Mouse (Mus musculus) limb, embryonic 10.5 days (tissue): ENCODE data around the gene Hspa1l. TPM values are rescaled to one million over a fixed set of nuclear protein-coding genes. Genes with fewer than 3 reads are reported as not detected.

ENCODE experiments used
- DNase-seq: peaks from one replicate; pipeline ENCODE4 v3.0.0-alpha.2; 2017; ENCODE audit warnings: low spot score
- H3K27ac ChIP-seq: fragments of 300-500 bp; sonication (generic); 2 replicates; pipeline ENCODE4 v1.5.1; 2016; ENCODE audit warnings: mild to moderate bottlenecking
- H3K27me3 ChIP-seq: fragments of 300-500 bp; sonication (generic); 2 replicates; pipeline ENCODE4 v1.6.1; 2016; ENCODE audit warnings: low read depth, mild to moderate bottlenecking; ENCODE audit not compliant: poor library complexity, severe bottlenecking
- H3K36me3 ChIP-seq: fragments of 300-500 bp; sonication (generic); 2 replicates; pipeline ENCODE4 v1.6.1; 2016; ENCODE audit warnings: mild to moderate bottlenecking, moderate library complexity
- H3K4me1 ChIP-seq: fragments of 300-500 bp; sonication (generic); 2 replicates; pipeline ENCODE4 v1.6.1; 2016
- H3K4me3 ChIP-seq: fragments of 300-500 bp; sonication (generic); 2 replicates; pipeline ENCODE4 v1.5.1; 2016; ENCODE audit warnings: mild to moderate bottlenecking, moderate library complexity
- H3K9me3 ChIP-seq: fragments of 300-500 bp; sonication (generic); replicated peaks from 2 replicates; pipeline ENCODE4 v1.6.1; 2016; ENCODE audit warnings: mild to moderate bottlenecking
- WGBS: fragments of 180-500 bp; shearing (Covaris S2); methylation state at CpG from one replicate; pipeline ENCODE4 v1.1.7; 2016; 5-methylcytosine and 5-hydroxymethylcytosine counted together
- polyA plus RNA-seq: library from polyadenylated mRNA; unstranded; fragments of >200 nt; fragmentation: Nextera tagmentation; extraction: Ambion mirVana; gene quantifications from 2 replicates; pipeline ENCODE4 v1.2.1, GENCODE M21; 2016

Gene Hspa1l
- polyA plus RNA-seq, 1 experiment from 2014 or later: 0.85 TPM

GRCm38 (mm10) chr17:35020551-35020950 lies 48.0 kb downstream of the Hspa1l start:
- whole genome bisulfite sequencing: 87% methylated on average over 8 of the region's 8 CpGs
- DNase-seq: peak; percentile 28

GRCm38 (mm10) chr17:35021163-35021808 lies 48.8 kb downstream of the Hspa1l start:
- Histone ChIP-seq H3K27me3 (no peaks in the 10 kb centered on the region), H3K9me3 (no peaks in the 10 kb centered on the region), H3K4me3 (peak overlapping the region; percentile 30), H3K36me3 (peaks cover 21% of the 10 kb centered on the region), H3K27ac (peak overlapping the region; percentile 71), H3K4me1 (peaks cover 35% of the 10 kb centered on the region)
- WGBS: 19% methylated on average over 17 of the region's 17 CpGs
- peak; percentile 95 for DNase-seq

More at GRCm38 (mm10) chr17:35020551-35020950, 48.0 kb downstream of the Hspa1l start:
- Histone ChIP-seq H3K9me3 (no peaks in the 10 kb centered on the region), H3K27ac (no peak overlapping the region), H3K4me1 (peaks cover 32% of the 10 kb centered on the region), H3K27me3 (no peaks in the 10 kb centered on the region), H3K36me3 (peaks cover 29% of the 10 kb centered on the region), H3K4me3 (no peak overlapping the region)

GRCm38 (mm10) chr17:35021842-35022477 lies 49.5 kb downstream of the Hspa1l start:
- Histone ChIP-seq H3K27ac (0 out of 2 replicates have a peak overlapping the region, but pooled peaks have one; percentile 21), H3K9me3 (no peaks in the 10 kb centered on the region), H3K27me3 (no peaks in the 10 kb centered on the region), H3K4me3 (no peak overlapping the region; the same call in 1 of the 2 replicates), H3K36me3 (peaks cover 15% of the 10 kb centered on the region), H3K4me1 (peaks cover 39% of the 10 kb centered on the region)
- 76% methylated on average over 6 of the region's 6 CpGs for WGBS
- DNase-seq: peak; percentile 27

- WGBS: 96% methylated on average over 8 of the region's 8 CpGs
- Histone ChIP-seq H3K27me3 (no peaks in the 10 kb centered on the region), H3K36me3 (peaks cover 8% of the 10 kb centered on the region), H3K27ac (peak overlapping the region; percentile 21; the same call in 1 of the 2 replicates), H3K4me1 (peaks cover 45% of the 10 kb centered on the region), H3K9me3 (no peaks in the 10 kb centered on the region), H3K4me3 (no peak overlapping the region)
- peak; percentile 28 for DNase-seq
Measured at GRCm38 (mm10) chr17:35022541-35023060, 50.1 kb downstream of the Hspa1l start.

- Histone ChIP-seq H3K9me3 (no peaks in the 10 kb centered on the region), H3K4me1 (peaks cover 46% of the 10 kb centered on the region), H3K27ac (peak overlapping the region; percentile 69; the same call in 1 of the 2 replicates), H3K4me3 (no peak overlapping the region), H3K36me3 (peaks cover 3% of the 10 kb centered on the region), H3K27me3 (no peaks in the 10 kb centered on the region)
- DNase-seq: no peak
- WGBS: 83% methylated on average over 5 of the region's 5 CpGs
Measured at GRCm38 (mm10) chr17:35023221-35023620, 50.7 kb downstream of the Hspa1l start.

- WGBS: 78% methylated on average over 4 of the region's 4 CpGs
- Histone ChIP-seq H3K9me3 (no peaks in the 10 kb centered on the region), H3K27ac (peak overlapping the region; percentile 69), H3K4me3 (0 out of 2 replicates have a peak overlapping the region, but pooled peaks have one; percentile 4), H3K4me1 (peaks cover 46% of the 10 kb centered on the region), H3K36me3 (no peaks in the 10 kb centered on the region), H3K27me3 (no peaks in the 10 kb centered on the region)
- DNase-seq: peak; percentile 29
Measured at GRCm38 (mm10) chr17:35023756-35024155, 51.3 kb downstream of the Hspa1l start.

GRCm38 (mm10) chr17:35024261-35024660 lies 51.8 kb downstream of the Hspa1l start:
- peak; percentile 28 for DNase-seq
- Histone ChIP-seq H3K27me3 (no peaks in the 10 kb centered on the region), H3K4me3 (no peak overlapping the region), H3K27ac (peak overlapping the region; percentile 69), H3K9me3 (no peaks in the 10 kb centered on the region), H3K4me1 (peaks cover 51% of the 10 kb centered on the region), H3K36me3 (no peaks in the 10 kb centered on the region)
- WGBS: 73% methylated on average over 13 of the region's 13 CpGs

- DNase-seq: no peak
- H3K4me3 ChIP-seq: no peak overlapping the region
Measured at GRCm38 (mm10) chr17:35024691-35025488, 52.4 kb downstream of the Hspa1l start.

GRCm38 (mm10) chr17:35026206-35026605 lies 53.7 kb downstream of the Hspa1l start:
- 88% methylated on average over 5 of the region's 5 CpGs for WGBS
- 0 out of 2 replicates have a peak overlapping the region, but pooled peaks have one; percentile 71 for H3K27ac ChIP-seq

More at GRCm38 (mm10) chr17:35024691-35025488, 52.4 kb downstream of the Hspa1l start:
- Histone ChIP-seq H3K4me1 (peaks cover 58% of the 10 kb centered on the region), H3K36me3 (no peaks in the 10 kb centered on the region), H3K9me3 (no peaks in the 10 kb centered on the region), H3K27me3 (no peaks in the 10 kb centered on the region), H3K27ac (peak overlapping the region; percentile 69)
- WGBS: 64% methylated on average over 10 of the region's 10 CpGs

GRCm38 (mm10) chr17:35027277-35028068 lies 55.0 kb downstream of the Hspa1l start, which contains the start of gene Sapcd1:
Gene Sapcd1, minus strand, starts transcription at chr17:35028016.
- Histone ChIP-seq H3K4me3 (peak within 1 kb of the TSS; percentile 11; the same call in 1 of the 2 replicates), H3K9me3 (no peaks in the 10 kb centered on the region), H3K36me3 (no peaks in the 10 kb centered on the region), H3K4me1 (peaks cover 53% of the 10 kb centered on the region), H3K27me3 (peaks cover 4% of the 10 kb centered on the region; the same call in 1 of the 2 replicates), H3K27ac (peak within 1 kb of the TSS; percentile 71)
- peak; percentile 46 for DNase-seq
- 44% methylated on average over 13 of the region's 13 CpGs for WGBS

More at GRCm38 (mm10) chr17:35026206-35026605, 53.7 kb downstream of the Hspa1l start:
- Histone ChIP-seq H3K4me1 (peaks cover 63% of the 10 kb centered on the region), H3K4me3 (no peak overlapping the region), H3K9me3 (no peaks in the 10 kb centered on the region), H3K36me3 (no peaks in the 10 kb centered on the region), H3K27me3 (peaks cover 3% of the 10 kb centered on the region; the same call in 1 of the 2 replicates)
- DNase-seq: peak; percentile 29

- Histone ChIP-seq H3K4me1 (peaks cover 51% of the 10 kb centered on the region), H3K27ac (no peak overlapping the region)
- WGBS: 85% methylated on average over 2 of the region's 2 CpGs
Measured at GRCm38 (mm10) chr17:35028315-35028714, 55.8 kb downstream of the Hspa1l start.

More at GRCm38 (mm10) chr17:35028315-35028714, 55.8 kb downstream of the Hspa1l start:
- H3K9me3 ChIP-seq: no peaks in the 10 kb centered on the region
- H3K27me3 ChIP-seq: peaks cover 4% of the 10 kb centered on the region; the same call in 1 of the 2 replicates
- DNase-seq: no peak
- H3K36me3 ChIP-seq: no peaks in the 10 kb centered on the region
- H3K4me3 ChIP-seq: no peak overlapping the region
